Mouse (Mus musculus) G1E (cell line): ENCODE data around the gene Alkbh2.

Experiments used
- CTCF ChIP-seq: IDR thresholded peaks from 2 replicates; pipeline ENCODE4 v1.5.1; 2012; ENCODE audit warnings: low read depth, low read length, inconsistent platforms, mixed read lengths
- GATA1 ChIP-seq: IDR thresholded peaks from 2 replicates; pipeline ENCODE4 v1.6.1; 2012; ENCODE audit warnings: borderline replicate concordance, low read length, inconsistent platforms, mixed read lengths
- GATA2 ChIP-seq: IDR thresholded peaks from 2 replicates; pipeline ENCODE4 v1.6.1; 2012; ENCODE audit warnings: low read depth, low read length, inconsistent platforms, borderline replicate concordance
- POLR2AphosphoS5 ChIP-seq: IDR thresholded peaks from 2 replicates; pipeline ENCODE4 v1.6.1; 2012; ENCODE audit warnings: low read depth, low read length, inconsistent platforms; ENCODE audit not compliant: insufficient replicate concordance
- TAL1 ChIP-seq: conservative IDR thresholded peaks from 2 replicates; pipeline ENCODE4 v1.6.1; 2012; ENCODE audit warnings: low read depth, low read length, inconsistent platforms, mixed read lengths

- TF ChIP-seq CTCF, result no peak
- no peak for TF ChIP-seq TAL1
- no peak for TF ChIP-seq GATA1
- TF ChIP-seq GATA2, result no peak
- TF ChIP-seq POLR2AphosphoS5, result no peak
These were observed 8.2 kb downstream of the Alkbh2 start for GRCm38 (mm10) chr5:114119806-114120205.
